Mouse (Mus musculus) layer of hippocampus, adult 8-10 months (tissue): ENCODE measurements around the gene Lancl3. TPM values are rescaled to one million over a fixed set of nuclear protein-coding genes. Genes with fewer than 3 reads are reported as not detected.
"Not testable (repeated sequence)": the region's sequence is repeated elsewhere in the genome, so short reads cannot be mapped to it uniquely, and the experiment has no call there.

Source experiments
- DNase-seq, 2 experiments: peaks; one replicate each; pipeline ENCODE4 v3.0.0; 2022; ENCODE audit warnings: low spot score in 2 of 2
- total RNA-seq, 4 experiments: library from RNA; stranded (reverse); gene quantifications; 2 replicates each; pipeline ENCODE4 v1.2.4; 2022

The Lancl3 gene
- total RNA-seq, 4 experiments from 2014 or later = 5.0 to 6.1 (median 5.9) TPM

DNA sequence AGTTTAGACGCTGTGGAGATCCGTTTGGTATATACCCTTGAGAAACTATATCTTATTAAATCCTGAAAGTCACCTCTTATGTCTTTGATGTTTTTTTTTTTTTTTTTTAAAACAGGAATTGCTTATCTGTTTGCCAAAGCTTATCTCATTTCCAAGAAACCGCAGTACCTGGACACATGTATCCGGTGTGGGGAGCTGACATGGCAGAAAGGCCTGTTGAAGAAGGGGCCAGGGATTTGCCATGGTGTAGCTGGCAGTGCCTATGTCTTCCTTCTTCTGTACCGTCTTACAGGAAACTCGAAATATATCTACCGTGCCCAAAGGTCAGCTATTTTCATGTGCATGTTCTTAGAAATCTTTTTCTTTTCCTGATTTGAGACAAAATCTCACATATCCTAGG is 58.1 kb downstream of the Lancl3 start:
- no peak for DNase-seq

DNA sequence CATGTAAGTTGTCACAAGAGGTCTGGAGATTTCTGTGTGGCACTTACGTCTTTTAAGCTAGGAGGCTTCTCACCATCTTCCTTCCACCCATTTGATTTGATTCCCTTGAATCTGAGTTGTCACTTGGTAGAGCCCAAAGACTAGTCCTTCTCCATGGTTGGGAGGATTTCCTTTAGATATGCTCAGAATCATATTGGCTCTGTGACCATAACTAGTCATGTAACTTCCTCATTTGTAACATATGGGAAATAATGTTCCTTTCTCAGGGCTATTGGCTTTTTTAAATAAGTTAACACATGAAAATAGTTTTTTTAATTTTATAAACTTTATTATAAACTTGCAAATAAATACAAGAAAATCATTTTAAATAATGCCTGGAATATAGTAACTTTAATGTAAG is 59.6 kb downstream of the Lancl3 start:
- no peak for DNase-seq

DNA sequence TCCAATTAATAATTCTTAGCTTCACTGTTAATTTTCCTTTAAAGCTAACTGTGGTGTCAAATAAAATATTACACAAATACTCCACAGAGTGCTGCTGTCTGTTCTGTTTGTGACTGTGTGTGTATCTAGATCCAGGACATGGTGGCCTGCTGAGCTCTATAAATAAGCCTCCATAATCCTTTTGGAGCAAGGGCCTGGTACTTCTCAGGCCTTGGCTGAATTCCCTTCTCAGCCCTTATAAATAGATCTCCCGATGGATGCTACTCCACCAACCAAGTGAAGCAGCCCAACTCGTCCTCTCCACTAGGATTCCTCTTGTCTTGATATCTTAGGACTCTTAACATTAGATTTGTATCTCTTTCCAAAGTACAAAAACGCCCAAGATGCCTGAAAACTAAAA is 71.4 kb downstream of the Lancl3 start:
- no peak for DNase-seq

DNA sequence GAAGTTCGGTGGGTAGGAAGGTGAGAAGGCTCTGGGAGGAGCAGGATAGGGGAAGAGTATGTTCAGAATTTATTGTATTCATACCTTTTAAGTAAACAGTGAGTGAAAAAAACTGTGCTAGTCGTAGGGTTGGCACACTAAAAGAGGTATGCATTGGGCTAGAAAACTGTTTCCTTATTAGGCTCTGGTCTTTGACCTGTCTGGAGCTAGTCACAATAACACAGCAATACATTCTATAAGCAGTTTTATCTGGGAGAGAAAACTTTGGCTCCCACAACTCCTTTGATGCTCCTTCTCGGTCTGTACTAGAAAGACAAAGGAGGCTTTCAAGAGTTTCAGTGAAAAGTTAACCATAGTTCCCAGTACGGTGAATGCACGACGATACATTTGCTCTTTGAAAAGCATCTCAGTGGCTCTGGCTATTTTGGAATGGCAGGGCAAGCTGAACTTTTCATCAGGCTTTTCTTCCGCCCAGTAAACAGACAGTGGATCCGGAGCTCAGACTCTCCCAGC is 72.3 kb downstream of the Lancl3 start:
- DNase-seq = no peak

DNA sequence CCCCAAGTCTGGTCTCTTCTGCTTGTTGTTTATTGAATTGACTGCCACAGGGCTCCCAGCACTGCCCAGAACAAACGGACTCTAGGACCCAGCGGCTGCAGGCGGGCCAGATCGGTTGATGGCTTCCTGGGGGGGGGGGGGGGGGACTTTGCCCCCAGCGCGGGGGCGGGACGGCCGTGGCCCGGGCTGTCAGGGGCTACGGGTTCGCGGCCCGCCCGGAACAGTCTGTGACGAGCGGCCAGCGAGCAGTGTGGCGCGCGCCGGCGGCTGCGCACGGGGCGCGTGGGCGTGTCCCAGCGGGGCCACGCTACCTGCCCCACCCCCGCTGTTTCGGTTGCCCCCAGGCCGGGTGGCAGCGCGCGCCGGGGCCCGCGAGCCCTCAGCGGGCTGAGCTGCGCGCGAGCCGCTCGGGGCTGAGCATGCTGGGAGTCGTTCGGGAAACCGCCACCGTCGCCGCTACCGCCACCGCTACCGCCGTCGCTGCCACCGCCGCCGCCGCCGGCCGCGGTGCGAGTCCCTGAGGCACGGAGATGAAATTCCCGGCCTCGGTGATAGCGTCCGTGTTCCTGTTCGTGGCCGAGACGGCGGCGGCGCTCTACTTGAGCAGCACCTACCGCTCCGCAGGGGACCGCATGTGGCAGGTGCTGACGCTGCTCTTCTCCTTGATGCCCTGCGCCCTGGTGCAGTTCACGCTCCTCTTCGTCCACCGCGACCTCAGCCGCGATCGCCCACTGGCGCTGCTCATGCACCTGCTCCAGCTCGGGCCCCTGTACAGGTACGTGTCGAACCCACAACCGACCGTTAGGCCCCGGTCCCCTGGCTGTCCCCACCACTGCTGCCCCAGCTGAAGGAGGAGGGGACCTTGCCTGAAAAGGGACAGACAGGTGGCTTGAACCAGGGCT is 73.0 kb downstream of the Lancl3 start, which contains the start of gene Xk:
Gene Xk (plus strand): TSS at position 297 of the 902 bp plus-strand sequence.
- DNase-seq = peak; percentile 15

DNA sequence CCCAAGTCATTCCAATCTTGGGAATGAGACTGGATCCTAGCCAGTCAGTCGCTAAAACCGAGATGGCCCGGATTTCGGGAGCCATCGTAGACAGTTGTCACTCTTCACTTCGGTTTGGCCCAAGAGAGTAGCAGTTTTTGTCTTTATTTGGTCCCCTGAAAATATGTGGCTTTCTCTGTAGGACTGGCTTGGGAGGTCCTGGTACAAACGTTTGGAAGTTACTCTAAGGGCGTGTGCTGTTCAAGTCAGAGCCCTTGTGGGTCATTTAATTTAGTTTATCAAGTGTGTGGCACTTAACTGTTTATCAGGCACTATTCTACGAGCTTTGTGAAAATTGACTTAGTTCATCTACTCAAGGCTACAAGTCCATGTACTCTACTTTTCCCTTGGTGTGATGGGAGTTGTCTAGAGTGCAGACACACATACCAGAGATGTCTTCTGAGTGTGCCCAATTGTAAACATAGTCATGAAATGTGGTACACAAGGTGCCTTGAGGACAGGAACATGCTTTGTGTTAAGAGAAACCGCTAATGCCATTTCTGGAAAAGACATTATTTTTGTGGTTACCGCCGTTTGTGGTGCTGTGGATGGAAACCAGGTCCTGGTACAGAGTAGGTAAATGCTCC is 73.8 kb downstream of the Lancl3 start:
- no peak for DNase-seq

DNA sequence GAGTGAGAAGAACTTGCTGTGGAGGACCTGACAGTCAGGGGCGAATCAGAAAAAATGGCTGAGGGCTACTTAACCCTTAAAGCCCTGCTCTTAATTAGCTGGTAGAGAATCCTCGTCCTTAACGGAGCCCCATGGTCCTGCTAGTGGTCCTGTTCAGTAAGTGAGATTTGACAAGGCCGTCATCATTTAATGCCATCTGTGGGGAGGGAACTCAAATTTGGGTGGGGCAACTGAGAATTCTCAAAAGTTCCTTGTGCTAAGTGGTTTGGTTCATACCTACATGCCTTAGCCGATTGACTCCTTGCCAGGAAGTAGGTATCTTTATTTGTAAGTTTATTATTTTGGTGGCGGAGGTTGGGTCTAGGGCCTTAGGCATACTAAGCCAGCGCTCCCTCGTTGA is 74.6 kb downstream of the Lancl3 start:
- no peak for DNase-seq

DNA sequence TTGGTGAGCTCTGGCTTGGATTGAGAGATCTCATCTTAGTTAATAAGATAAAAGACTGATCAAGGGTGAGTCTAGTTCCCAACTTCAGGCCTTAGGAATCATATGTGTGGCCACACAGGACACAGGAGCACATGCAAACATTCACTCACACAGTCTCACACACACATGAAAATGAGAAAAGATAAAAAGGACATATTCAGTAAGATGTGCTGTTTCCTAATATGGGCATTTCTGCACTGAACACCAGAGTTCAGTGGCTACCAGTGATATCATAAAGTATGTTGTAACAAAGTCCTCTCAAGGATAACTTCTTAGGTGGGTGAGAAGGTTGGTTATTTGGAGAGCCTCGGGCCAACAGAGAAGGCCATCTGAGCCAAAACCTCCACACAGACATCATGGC is 83.8 kb downstream of the Lancl3 start, which contains the start of gene H2al1m:
Gene H2al1m (plus strand): TSS at position 301 of the 400 bp plus-strand sequence.
- DNase-seq = not testable (repeated sequence)

DNA sequence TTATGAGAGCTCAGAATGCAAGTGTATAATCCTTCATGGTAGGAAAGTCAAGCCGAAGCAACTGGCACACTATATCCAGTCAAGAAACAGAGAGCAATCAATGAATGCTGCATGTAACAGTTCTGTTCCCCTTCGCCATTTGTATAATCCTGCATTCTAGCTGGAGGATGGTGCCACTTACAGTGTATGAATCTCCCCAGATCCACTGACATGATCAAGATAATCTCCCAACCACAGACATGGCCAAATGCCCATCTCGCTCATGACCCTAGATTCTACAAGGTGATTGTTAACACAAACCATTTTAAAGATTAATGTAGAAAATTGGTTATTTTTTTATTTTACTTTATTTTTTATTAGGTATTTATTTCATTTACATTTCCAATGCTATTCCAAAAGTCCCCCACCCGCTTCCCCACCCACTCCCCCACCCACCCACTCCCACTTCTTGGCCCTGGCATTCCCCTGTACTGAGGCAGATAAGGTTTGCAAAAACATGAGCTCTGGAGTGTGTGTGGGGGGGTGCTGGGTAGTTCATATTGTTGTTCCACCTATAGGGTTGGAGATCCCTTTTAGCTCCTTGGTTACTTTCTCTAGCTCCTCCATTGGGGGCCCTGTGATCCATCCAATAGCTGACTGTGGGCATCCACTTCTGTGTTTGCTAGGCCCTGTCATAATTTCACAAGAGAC is 93.6 kb downstream of the Lancl3 start:
- not testable (repeated sequence) for DNase-seq

DNA sequence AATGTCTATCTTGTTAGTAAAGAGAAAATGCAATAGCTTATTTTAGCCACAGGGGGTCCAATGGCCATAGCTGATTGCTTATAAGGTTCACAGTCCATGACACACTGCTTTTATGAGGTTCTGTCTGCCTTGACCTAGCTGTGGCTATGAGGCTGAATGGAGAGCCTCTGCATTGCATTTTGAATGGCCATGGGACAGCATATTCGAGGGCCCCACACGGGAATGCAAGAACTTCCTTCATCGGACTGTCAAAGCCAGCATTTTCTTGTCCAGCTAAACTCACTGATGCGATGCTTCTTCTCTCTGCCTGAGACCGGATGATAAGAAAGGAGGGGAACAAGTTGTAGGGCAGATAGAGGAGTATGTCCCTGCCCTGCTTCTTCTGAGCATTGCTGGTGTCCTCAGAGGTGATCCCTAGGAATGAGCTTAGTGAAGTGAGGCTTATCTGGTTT is 98.7 kb downstream of the Lancl3 start:
- DNase-seq = no peak

DNA sequence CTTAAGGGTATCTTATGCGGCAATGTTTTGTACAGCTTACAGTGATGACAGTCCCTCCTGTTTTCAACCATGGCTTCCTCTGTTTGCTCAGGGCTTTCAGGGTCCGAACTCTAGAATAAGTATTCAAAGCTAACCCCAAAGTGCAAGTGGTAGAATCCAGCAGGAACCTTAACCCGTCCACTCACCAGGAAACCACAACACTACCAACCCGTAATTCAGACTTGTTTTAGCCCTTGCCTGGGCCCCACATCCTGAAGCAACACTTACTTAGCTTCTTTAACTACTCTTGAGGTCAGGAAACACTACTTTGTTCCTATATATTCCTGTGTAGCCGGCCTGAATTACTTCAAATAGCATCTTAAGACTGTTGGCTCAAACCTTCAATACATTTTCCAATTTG is 103.1 kb downstream of the Lancl3 start:
- no peak for DNase-seq

DNA sequence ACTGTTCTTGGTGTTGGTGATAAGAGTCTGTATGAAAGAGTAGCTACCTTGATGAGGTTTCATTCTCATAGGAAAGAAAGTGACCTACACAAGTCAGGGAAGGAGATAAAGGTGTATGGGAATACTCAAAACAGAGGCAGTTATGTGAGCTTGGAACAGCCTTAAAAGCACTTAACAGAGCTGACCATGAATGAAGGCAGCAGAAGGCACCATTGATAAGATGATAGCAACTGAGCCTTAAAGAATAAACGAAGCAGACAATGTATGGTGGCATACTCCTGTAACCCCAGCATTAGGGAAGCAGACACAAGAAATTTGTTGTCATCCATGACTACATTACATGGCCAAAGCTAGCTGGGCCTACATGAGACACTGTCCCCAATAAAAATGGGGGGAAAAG is 103.8 kb downstream of the Lancl3 start:
- no peak for DNase-seq

DNA sequence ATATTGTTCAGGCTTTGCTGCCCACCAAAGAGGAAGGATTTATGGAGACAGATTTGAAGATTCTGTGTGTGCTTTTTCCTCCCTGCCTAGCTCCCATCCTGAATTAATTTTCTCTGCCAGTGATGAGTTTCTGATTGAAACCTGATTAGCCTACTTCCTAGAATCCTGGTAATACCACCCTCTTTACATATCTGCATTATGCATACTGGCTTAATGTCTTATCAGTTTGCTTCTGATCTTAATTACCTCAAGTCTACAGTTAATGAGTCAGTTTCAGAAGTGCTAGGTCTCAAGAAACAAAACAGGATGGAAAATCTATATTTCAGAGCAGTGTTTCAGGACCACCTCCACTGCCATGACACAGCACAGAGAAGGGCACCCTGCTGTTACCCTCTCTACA is 116.8 kb downstream of the Lancl3 start:
- DNase-seq = not testable (repeated sequence)

Other genes starting within 250 kb of the Lancl3 start
- gene Fthl17b, start 236.9 kb upstream of the Lancl3 start, total RNA-seq = not detected
- not detected for gene Fthl17c, start 223.3 kb upstream of the Lancl3 start, total RNA-seq
- gene Fthl17d, start 213.1 kb upstream of the Lancl3 start, total RNA-seq = not detected
- gene Fthl17e, start 166.4 kb upstream of the Lancl3 start, total RNA-seq = not detected
- not detected for gene Fthl17f, start 136.9 kb upstream of the Lancl3 start, total RNA-seq
- gene 4930402K13Rik, start 95.3 kb upstream of the Lancl3 start, total RNA-seq = not detected
- gene Gm14862, start 57.0 kb downstream of the Lancl3 start, total RNA-seq = not detected
- gene Xk, start 72.9 kb downstream of the Lancl3 start, total RNA-seq = 10 to 100 TPM; 12.5 to 19.7 (median 14.9) TPM
- gene H2al1m, start 83.9 kb downstream of the Lancl3 start, total RNA-seq = under 1 TPM in 2 of 4 experiments, not detected in 2; 0.68 to 0.93 TPM
- gene H2al1k, start 150.7 kb downstream of the Lancl3 start, total RNA-seq = not detected